Mouse (Mus musculus) cortical plate, adult 2 months (tissue): ENCODE measurements around the gene Specc1.

Source experiments
- CTCF ChIP-seq: fragments of 200-500 bp; IDR thresholded peaks from 2 replicates; pipeline ENCODE4 v1.5.1; 2011; ENCODE audit warnings: mild to moderate bottlenecking, control low read depth, low read length; ENCODE audit not compliant: insufficient read depth; ENCODE audit errors: extremely low read depth
- POLR2A ChIP-seq: fragments of 200-500 bp; IDR thresholded peaks from 2 replicates; pipeline ENCODE4 v1.6.1; 2011; ENCODE audit warnings: mild to moderate bottlenecking, low read length, control low read depth; ENCODE audit not compliant: insufficient read depth; ENCODE audit errors: extremely low read depth

DNA sequence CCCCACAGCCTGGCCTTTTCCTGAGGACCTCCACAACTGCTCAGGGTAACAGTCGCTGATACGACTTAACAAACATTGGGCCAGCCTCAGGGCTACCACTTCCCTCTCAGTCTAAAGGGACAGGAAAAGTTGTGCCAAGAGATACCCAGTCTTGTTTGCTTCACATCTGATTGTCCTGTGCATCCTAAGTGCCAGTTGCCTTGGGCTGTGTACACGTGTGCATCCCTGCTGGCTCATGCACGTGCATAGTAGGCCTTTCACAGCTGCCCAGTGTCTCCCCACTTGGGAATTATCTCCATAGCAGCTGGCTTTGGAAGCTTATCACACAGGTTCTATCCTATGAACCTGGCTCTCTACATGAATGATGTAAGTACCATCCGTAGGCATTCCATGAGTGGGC, 266.9 kb downstream of the Specc1 start:
- TF ChIP-seq POLR2A, result no peak
- no peak for TF ChIP-seq CTCF
